Comparison of ENCODE assay signal across 21 mouse cellular contexts in genomic region chr3:143596011-143596683, GRCm38 (mm10).
A peak's percentile ranks its signal among the peaks of the same experiment; 100 is the strongest.
DNase-seq lines count a peak whose midpoint lies in the region; ATAC-seq and TF ChIP-seq lines count a peak whose summit lies in the region.
"Had no signal": no experiment of that assay in that cellular context is flagged by ENCODE, and none has a peak within 500 bp of the region (broad histone marks: within the 10 kb centered on the region; RNA-seq: fewer than 3 reads in every experiment).

No protein-coding gene starts in this region.

- peak; percentile 60; the same call in 1 of the 2 replicates for ATAC-seq in midbrain, embryonic 13.5 days
- ATAC-seq in erythroblast, adult 5-6 weeks (replicated peaks; ENCODE audit: low FRiP score, poor library complexity, severe bottlenecking), result no peak
- ATAC-seq: CD4-positive, CD25-positive, alpha-beta regulatory T cell, adult 4 months; hindbrain, postnatal 0 days had no signal

- TF ChIP-seq CTCF in left cerebral cortex, adult 2 months (IDR thresholded peaks at IDR 0.05), result no peak

- H3K4me2 ChIP-seq in midbrain, embryonic 13.5 days (replicated peaks), result no peak overlapping the region
- H3K4me2 ChIP-seq: limb, embryonic 15.5 days; neural tube, embryonic 15.5 days; stomach, embryonic 15.5 days had no signal

- no peaks in the 10 kb centered on the region for H3K36me3 ChIP-seq in midbrain, embryonic 13.5 days
- H3K36me3 ChIP-seq in midbrain, embryonic 10.5 days, result no peaks in the 10 kb centered on the region
- H3K36me3 ChIP-seq: heart, embryonic 13.5 days; limb, embryonic 15.5 days; neural tube, embryonic 15.5 days; stomach, embryonic 15.5 days had no signal

- H3K9ac ChIP-seq in midbrain, embryonic 13.5 days (replicated peaks), result no peak overlapping the region
- H3K9ac ChIP-seq: forebrain, embryonic 13.5 days; heart, embryonic 13.5 days; limb, embryonic 15.5 days; liver, embryonic 14.5 days; neural tube, embryonic 15.5 days; stomach, embryonic 15.5 days had no signal

- H3K27me3 ChIP-seq in midbrain, embryonic 13.5 days, result no peaks in the 10 kb centered on the region
- no peaks in the 10 kb centered on the region for H3K27me3 ChIP-seq in midbrain, embryonic 10.5 days (ENCODE audit: low read depth, poor library complexity, severe bottlenecking)
- H3K27me3 ChIP-seq: forebrain, embryonic 13.5 days; neural tube, embryonic 15.5 days; stomach, embryonic 15.5 days had no signal

- H3K4me1 ChIP-seq in midbrain, embryonic 13.5 days (replicated peaks), result peaks cover 10% of the 10 kb centered on the region; the same call in 1 of the 2 replicates
- peaks cover 12% of the 10 kb centered on the region for H3K4me1 ChIP-seq in midbrain, embryonic 10.5 days
- H3K4me1 ChIP-seq: limb, embryonic 15.5 days; stomach, embryonic 15.5 days had no signal

- peak; percentile 30 for DNase-seq in embryo, embryonic 10.5 days (ENCODE audit: low spot score)
- DNase-seq in embryo, embryonic 9.5 days (ENCODE audit: extremely low spot score), result no peak
- DNase-seq in left cerebral cortex, adult 2 months (ENCODE audit: extremely low spot score in 1 of 2, low spot score in 2 of 2), result no peak
- DNase-seq in left cerebral cortex, postnatal 25 days (ENCODE audit: low spot score in 2 of 2), result no peak
- no peak for DNase-seq in midbrain, embryonic 10.5 days (ENCODE audit: low spot score)
- no peak for DNase-seq in T-cell, adult 2 months (ENCODE audit: low spot score)
- DNase-seq: gastrocnemius, postnatal 10 days; heart, postnatal 14 days; kidney, adult 11 months; layer of hippocampus, postnatal 36 days; thymus, postnatal 25 days had no signal

- intact Hi-C loops in left cerebral cortex, adult 2 months (cut with DNase I), result loop anchor here (5.0 to 10.0 kb wide), 4 partner anchors 116 to 606 kb away; no protein-coding TSS in a partner anchor
- intact Hi-C loops in left cerebral cortex, postnatal 25 days (cut with DNase I), result loop anchor here (5.0 to 10.0 kb wide), 3 partner anchors 116 to 331 kb away; no protein-coding TSS in a partner anchor

- peak overlapping the region; percentile 93 for H3K27ac ChIP-seq in left cerebral cortex, adult 2 months
- no peak overlapping the region for H3K27ac ChIP-seq in midbrain, embryonic 13.5 days
- H3K27ac ChIP-seq in midbrain, embryonic 10.5 days (replicated peaks), result no peak overlapping the region
- H3K27ac ChIP-seq: forebrain, embryonic 13.5 days; heart, embryonic 13.5 days; hindbrain, postnatal 0 days; limb, embryonic 15.5 days; liver, embryonic 14.5 days; neural tube, embryonic 15.5 days; stomach, embryonic 15.5 days had no signal

- 87% methylated on average over 5 of the region's 5 CpGs for WGBS in midbrain, embryonic 13.5 days
- 78% methylated on average over 5 of the region's 5 CpGs for WGBS in midbrain, embryonic 10.5 days

- no peaks in the 10 kb centered on the region for H3K9me3 ChIP-seq in midbrain, embryonic 13.5 days
- H3K9me3 ChIP-seq in midbrain, embryonic 10.5 days (replicated peaks), result no peaks in the 10 kb centered on the region
- H3K9me3 ChIP-seq: forebrain, embryonic 13.5 days; heart, embryonic 13.5 days; limb, embryonic 15.5 days; neural tube, embryonic 15.5 days; stomach, embryonic 15.5 days had no signal

- H3K4me3 ChIP-seq in left cerebral cortex, adult 2 months, result no peak overlapping the region
- H3K4me3 ChIP-seq in midbrain, embryonic 13.5 days (replicated peaks), result no peak overlapping the region
- no peak overlapping the region for H3K4me3 ChIP-seq in midbrain, embryonic 10.5 days
- H3K4me3 ChIP-seq: forebrain, embryonic 13.5 days; heart, embryonic 13.5 days; limb, embryonic 15.5 days; neural tube, embryonic 15.5 days; stomach, embryonic 15.5 days had no signal
